Mouse (Mus musculus) bone marrow, adult 2 months (tissue): ENCODE measurements around the gene Lyst.

ENCODE experiments used
- CTCF ChIP-seq: fragments of 200-500 bp; IDR thresholded peaks from 2 replicates; pipeline ENCODE4 v1.5.1; 2011; ENCODE audit warnings: low read length, control low read depth; ENCODE audit not compliant: control insufficient read depth, insufficient read depth
- POLR2A ChIP-seq: fragments of 200-500 bp; IDR thresholded peaks from 2 replicates; pipeline ENCODE4 v1.6.1; 2011; ENCODE audit warnings: low read depth, mild to moderate bottlenecking, control low read depth, low read length, borderline replicate concordance; ENCODE audit not compliant: control insufficient read depth

DNA sequence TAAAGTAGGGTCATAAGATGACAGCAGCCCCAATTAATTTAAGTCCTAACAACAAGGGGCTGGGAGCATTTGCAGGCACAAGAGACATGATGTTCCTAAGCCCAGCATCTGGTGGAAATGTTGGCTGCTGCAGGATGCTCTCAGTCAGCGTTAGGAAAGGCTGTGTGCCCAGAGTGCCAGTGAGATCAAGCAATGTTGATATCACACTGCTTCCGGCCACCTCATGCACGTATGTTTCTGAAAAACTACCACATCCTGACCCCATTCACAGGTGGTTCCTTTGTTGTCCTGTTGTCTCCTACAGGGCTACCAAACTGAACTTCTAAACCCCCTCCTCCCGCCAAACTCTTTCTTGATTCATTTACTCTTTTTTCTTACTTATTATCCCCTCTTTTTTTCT is 25.7 kb upstream of the Lyst start:
- no peak for TF ChIP-seq POLR2A
- TF ChIP-seq CTCF, result no peak
